Mouse (Mus musculus): Measurements from ENCODE around the gene Adam19.

- no peak for TF ChIP-seq EP300 (IDR thresholded peaks at IDR 0.05; ENCODE audit: insufficient read depth, low read depth, low read length)
- TF ChIP-seq POLR2A (IDR thresholded peaks at IDR 0.05; ENCODE audit: insufficient read depth, low read length) = no peak
Observed at GRCm38 (mm10) chr11:46069408-46070003, 13.7 kb downstream of the Adam19 start.

Measured in ES-Bruce4 (cell line).